Mouse (Mus musculus): ENCODE data around the gene Wdr25.

Wdr25 gene

GRCm38 (mm10) chr12:108894432-108894816 is 993 bp downstream of the Wdr25 start:
- DNase-seq (ENCODE audit: low spot score in 2 of 2), result no peak

- DNase-seq (ENCODE audit: low spot score in 2 of 2), result peak in 1 of 2 experiments; percentile 20
Measured at GRCm38 (mm10) chr12:108896006-108896405, 2.6 kb downstream of the Wdr25 start.

GRCm38 (mm10) chr12:108901346-108901745 is 7.9 kb downstream of the Wdr25 start:
- no peak for DNase-seq (ENCODE audit: low spot score in 2 of 2)

- DNase-seq (ENCODE audit: low spot score in 2 of 2), result peak; percentile 17 to 31
Measured at GRCm38 (mm10) chr12:108902940-108903339, 9.5 kb downstream of the Wdr25 start.

GRCm38 (mm10) chr12:108903600-108904275 is 10.3 kb downstream of the Wdr25 start:
- peak in 1 of 2 experiments; percentile 9 for DNase-seq (ENCODE audit: low spot score in 2 of 2)

GRCm38 (mm10) chr12:108904276-108904653 is 10.8 kb downstream of the Wdr25 start:
- no peak for DNase-seq (ENCODE audit: low spot score in 2 of 2)

- DNase-seq (ENCODE audit: low spot score in 2 of 2), result no peak
Measured at GRCm38 (mm10) chr12:108905620-108906302, 12.3 kb downstream of the Wdr25 start.

- DNase-seq (ENCODE audit: low spot score in 2 of 2), result no peak
Measured at GRCm38 (mm10) chr12:108906398-108906797, 13.0 kb downstream of the Wdr25 start.

GRCm38 (mm10) chr12:108909846-108910433 is 16.5 kb downstream of the Wdr25 start:
- no peak for DNase-seq (ENCODE audit: low spot score in 2 of 2)

- DNase-seq (ENCODE audit: low spot score in 2 of 2), result no peak
Measured at GRCm38 (mm10) chr12:108912442-108912841, 19.0 kb downstream of the Wdr25 start.

- DNase-seq (ENCODE audit: low spot score in 2 of 2), result no peak
Measured at GRCm38 (mm10) chr12:108914198-108914597, 20.8 kb downstream of the Wdr25 start.

- DNase-seq (ENCODE audit: low spot score in 2 of 2), result no peak
Measured at GRCm38 (mm10) chr12:108914709-108915340, 21.4 kb downstream of the Wdr25 start.

- no peak for DNase-seq (ENCODE audit: low spot score in 2 of 2)
Measured at GRCm38 (mm10) chr12:108915893-108916292, 22.5 kb downstream of the Wdr25 start.

- DNase-seq (ENCODE audit: low spot score in 2 of 2), result no peak
Measured at GRCm38 (mm10) chr12:108916447-108917042, 23.1 kb downstream of the Wdr25 start.

GRCm38 (mm10) chr12:108917509-108917908 is 24.1 kb downstream of the Wdr25 start:
- DNase-seq (ENCODE audit: low spot score in 2 of 2), result no peak

- no peak for DNase-seq (ENCODE audit: low spot score in 2 of 2)
Measured at GRCm38 (mm10) chr12:108918753-108919152, 25.3 kb downstream of the Wdr25 start.

- DNase-seq (ENCODE audit: low spot score in 2 of 2), result no peak
Measured at GRCm38 (mm10) chr12:108926606-108927111, 33.2 kb downstream of the Wdr25 start.

- no peak for DNase-seq (ENCODE audit: low spot score in 2 of 2)
Measured at GRCm38 (mm10) chr12:108928249-108928648, 34.8 kb downstream of the Wdr25 start.

GRCm38 (mm10) chr12:108929475-108929874 is 36.0 kb downstream of the Wdr25 start:
- DNase-seq (ENCODE audit: low spot score in 2 of 2), result no peak

GRCm38 (mm10) chr12:108931341-108932053 is 38.1 kb downstream of the Wdr25 start:
- no peak for DNase-seq (ENCODE audit: low spot score in 2 of 2)

- no peak for DNase-seq (ENCODE audit: low spot score in 2 of 2)
Measured at GRCm38 (mm10) chr12:108932113-108932512, 38.7 kb downstream of the Wdr25 start.

Measured in spleen, postnatal 36 days (tissue).